Mouse (Mus musculus): ENCODE data around the gene Krtap10-4.

GRCm38 (mm10) chr10:77867546-77867945, 40.7 kb upstream of the Krtap10-4 start:
- no peak for TF ChIP-seq CTCF (IDR thresholded peaks at IDR 0.05; ENCODE audit: low read depth, low read length)
- TF ChIP-seq POLR2A (IDR thresholded peaks at IDR 0.05; ENCODE audit: extremely low read depth, insufficient read depth, low read length): no peak
